Mouse (Mus musculus): ENCODE data around the gene Ube2q2.
"Not testable (repeated sequence)": the region's sequence is repeated elsewhere in the genome, so short reads cannot be mapped to it uniquely, and the experiment has no call there.

Gene Ube2q2

GRCm38 (mm10) chr9:55236235-55237165 is 87.8 kb downstream of the Ube2q2 start:
- peak; percentile 24 for DNase-seq (ENCODE audit: low read depth, low spot score)

GRCm38 (mm10) chr9:55240852-55241251 is 92.2 kb downstream of the Ube2q2 start:
- DNase-seq (ENCODE audit: low read depth, low spot score), result no peak

- DNase-seq (ENCODE audit: low read depth, low spot score), result peak; percentile 77
Observed at GRCm38 (mm10) chr9:55241863-55242685, 93.4 kb downstream of the Ube2q2 start.

- no peak for DNase-seq (ENCODE audit: low read depth, low spot score)
Observed at GRCm38 (mm10) chr9:55243280-55243679, 94.6 kb downstream of the Ube2q2 start.

GRCm38 (mm10) chr9:55244079-55244478 is 95.4 kb downstream of the Ube2q2 start:
- no peak for DNase-seq (ENCODE audit: low read depth, low spot score)

GRCm38 (mm10) chr9:55245057-55245750 is 96.5 kb downstream of the Ube2q2 start:
- not testable (repeated sequence) for DNase-seq (ENCODE audit: low read depth, low spot score)

- no peak for DNase-seq (ENCODE audit: low read depth, low spot score)
Observed at GRCm38 (mm10) chr9:55246440-55246839, 97.8 kb downstream of the Ube2q2 start.

- DNase-seq (ENCODE audit: low read depth, low spot score), result no peak
Observed at GRCm38 (mm10) chr9:55246918-55247317, 98.3 kb downstream of the Ube2q2 start.

- no peak for DNase-seq (ENCODE audit: low read depth, low spot score)
Observed at GRCm38 (mm10) chr9:55248465-55248864, 99.8 kb downstream of the Ube2q2 start.

GRCm38 (mm10) chr9:55250595-55251247 is 102.1 kb downstream of the Ube2q2 start:
- no peak for DNase-seq (ENCODE audit: low read depth, low spot score)

GRCm38 (mm10) chr9:55252097-55252496 is 103.4 kb downstream of the Ube2q2 start:
- peak; percentile 68 for DNase-seq (ENCODE audit: low read depth, low spot score)

GRCm38 (mm10) chr9:55253849-55254248 is 105.2 kb downstream of the Ube2q2 start:
- DNase-seq (ENCODE audit: low read depth, low spot score), result no peak

GRCm38 (mm10) chr9:55255056-55255455 is 106.4 kb downstream of the Ube2q2 start:
- no peak for DNase-seq (ENCODE audit: low read depth, low spot score)

- no peak for DNase-seq (ENCODE audit: low read depth, low spot score)
Observed at GRCm38 (mm10) chr9:55255604-55256003, 107.0 kb downstream of the Ube2q2 start.

- no peak for DNase-seq (ENCODE audit: low read depth, low spot score)
Observed at GRCm38 (mm10) chr9:55257105-55257504, 108.5 kb downstream of the Ube2q2 start.

Data from R1 (cell line).